Mouse (Mus musculus) forebrain, embryonic 15.5 days (tissue): ENCODE measurements around the gene AW146154. TPM values are rescaled to one million over a fixed set of nuclear protein-coding genes. Genes with fewer than 3 reads are reported as not detected.

ENCODE experiments used
- polyA plus RNA-seq: library from polyadenylated mRNA; unstranded; fragments of >200 nt; fragmentation: Nextera tagmentation; extraction: Ambion mirVana; gene quantifications from 2 replicates; pipeline ENCODE4 v1.2.1, GENCODE M21; 2015

Gene AW146154
- polyA plus RNA-seq, 1 experiment from 2014 or later = 5.0 TPM

Other genes with a start within 250 kb of the AW146154 start
- 8.5 and 8.7 TPM in 2 replicates for gene AI987944, start 106.5 kb downstream of the AW146154 start, polyA plus RNA-seq
- gene Vmn2r57, start 51.2 kb downstream of the AW146154 start, polyA plus RNA-seq = 0.32 and 0.33 TPM in 2 replicates
- gene Gm20449, start 473 bp downstream of the AW146154 start, polyA plus RNA-seq = 0.05 and 0.06 TPM in 2 replicates
- not detected in 2 replicates for gene Gm6871, start 73.8 kb upstream of the AW146154 start, polyA plus RNA-seq
- gene 2610021A01Rik, start 99.3 kb upstream of the AW146154 start, polyA plus RNA-seq = 16.9 and 19.3 TPM in 2 replicates
- 23.7 and 23.8 TPM in 2 replicates for gene Zfp788, start 133.3 kb upstream of the AW146154 start, polyA plus RNA-seq